Mouse (Mus musculus) lung, embryonic 14.5 days (tissue): ENCODE measurements around the gene Hsp90aa1. TPM values are rescaled to one million over a fixed set of nuclear protein-coding genes. Genes with fewer than 3 reads are reported as not detected.

Source experiments
- ATAC-seq: fragments of 200-750 bp; cut with Nextera tagmentation; 2 replicates; pipeline ENCODE4 v1.8.0; 2017; ENCODE audit warnings: mild to moderate bottlenecking, moderate TSS enrichment, moderate library complexity; ENCODE audit not compliant: insufficient read depth
- DNase-seq: peaks from one replicate; pipeline ENCODE4 v3.0.0-alpha.2; 2015
- H3K27ac ChIP-seq: fragments of 300-500 bp; sonication (generic); 2 replicates; pipeline ENCODE4 v1.5.1; 2014; ENCODE audit warnings: low read depth, mild to moderate bottlenecking, moderate library complexity
- H3K27me3 ChIP-seq: fragments of 300-500 bp; sonication (generic); 2 replicates; pipeline ENCODE4 v1.6.1; 2014; ENCODE audit warnings: low read length, control low read depth; ENCODE audit not compliant: insufficient read depth
- H3K36me3 ChIP-seq: fragments of 300-500 bp; sonication (generic); 2 replicates; pipeline ENCODE4 v1.6.1; 2014; ENCODE audit warnings: control low read depth; ENCODE audit not compliant: insufficient read depth
- H3K4me1 ChIP-seq: fragments of 300-500 bp; sonication (generic); 2 replicates; pipeline ENCODE4 v1.6.1; 2014; ENCODE audit warnings: antibody characterized with exemption, control low read depth; ENCODE audit not compliant: insufficient read depth
- H3K4me2 ChIP-seq: fragments of 300-500 bp; sonication (generic); 2 replicates; pipeline ENCODE4 v1.6.1; 2014; ENCODE audit warnings: mild to moderate bottlenecking
- H3K4me3 ChIP-seq: fragments of 300-500 bp; sonication (generic); 2 replicates; pipeline ENCODE4 v1.5.1; 2014; ENCODE audit warnings: low read depth, low read length
- H3K9ac ChIP-seq: fragments of 300-500 bp; sonication (generic); 2 replicates; pipeline ENCODE4 v1.6.1; 2014
- H3K9me3 ChIP-seq: fragments of 300-500 bp; sonication (generic); 2 replicates; pipeline ENCODE4 v1.6.1; 2016; ENCODE audit warnings: low read depth, low read length, control low read depth
- CTCF ChIP-seq: IDR thresholded peaks from 2 replicates; pipeline ENCODE4 v1.5.1; 2016; ENCODE audit warnings: antibody characterized with exemption, low read depth
- WGBS: fragments of 180-500 bp; shearing (Covaris S2); extraction: QIAGEN DNeasy Blood & Tissue Kit; methylation state at CpG from one replicate; pipeline ENCODE4 v1.1.7; 2014; 5-methylcytosine and 5-hydroxymethylcytosine counted together
- polyA plus RNA-seq: library from polyadenylated mRNA; unstranded; fragments of >200 nt; fragmentation: Nextera tagmentation; extraction: Ambion mirVana; gene quantifications from 2 replicates; pipeline ENCODE4 v1.2.1, GENCODE M21; 2014

Gene Hsp90aa1
- polyA plus RNA-seq, 1 experiment from 2014 or later = 905 TPM

DNA sequence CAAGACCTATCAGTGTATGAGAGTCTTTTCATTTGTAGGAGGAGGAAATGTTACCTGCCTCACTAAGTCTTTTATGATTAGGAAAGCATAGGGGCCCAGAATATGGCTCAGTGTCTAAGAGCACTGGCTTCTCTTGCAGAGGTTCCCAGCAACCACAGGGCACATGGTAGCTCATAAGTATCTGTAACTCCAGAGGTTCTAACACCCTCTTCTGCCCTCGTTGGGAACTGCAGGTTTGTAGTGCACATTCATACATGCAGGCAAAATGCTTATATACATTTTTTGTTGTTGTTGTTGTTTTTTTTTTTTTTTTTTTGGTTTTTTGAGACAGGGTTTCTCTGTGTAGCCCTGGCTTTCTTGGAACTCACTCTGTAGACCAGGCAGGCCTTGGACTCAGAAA is 23.9 kb upstream of the Hsp90aa1 start:
- no peaks in the 10 kb centered on the region for H3K36me3 ChIP-seq
- no peak for DNase-seq
- no peak overlapping the region for H3K4me3 ChIP-seq
- H3K27ac ChIP-seq = no peak overlapping the region
- no peak for ATAC-seq
- H3K4me2 ChIP-seq = no peak overlapping the region
- H3K4me1 ChIP-seq = no peaks in the 10 kb centered on the region
- no peaks in the 10 kb centered on the region for H3K27me3 ChIP-seq
- no peaks in the 10 kb centered on the region for H3K9me3 ChIP-seq
- no peak overlapping the region for H3K9ac ChIP-seq
- TF ChIP-seq CTCF = no peak
- WGBS = 47% methylated on average over 1 of the region's 1 CpGs

DNA sequence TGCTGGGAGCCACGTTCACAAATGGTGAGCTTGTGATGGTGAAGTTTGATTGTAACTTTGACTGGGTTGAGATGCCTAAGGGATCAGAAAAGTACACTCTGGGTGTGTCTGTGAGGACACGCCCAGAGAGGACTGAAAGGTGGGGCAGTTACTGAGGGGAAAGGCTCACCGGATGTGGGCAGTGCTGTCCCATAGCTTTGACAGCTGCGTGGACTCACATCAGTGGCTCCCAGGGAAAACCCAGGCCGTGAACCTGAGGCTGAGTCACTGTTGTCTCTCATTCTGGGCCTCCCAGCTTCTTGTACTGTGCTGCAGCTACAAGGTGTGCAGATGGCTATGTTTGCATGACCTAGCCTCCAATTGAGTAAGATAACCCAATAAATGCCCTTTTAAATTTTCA is 23.0 kb upstream of the Hsp90aa1 start:
- ATAC-seq = no peak
- TF ChIP-seq CTCF = no peak
- H3K4me3 ChIP-seq = no peak overlapping the region
- 73% methylated on average over 5 of the region's 5 CpGs for WGBS
- no peak for DNase-seq
- no peaks in the 10 kb centered on the region for H3K4me1 ChIP-seq
- no peaks in the 10 kb centered on the region for H3K9me3 ChIP-seq
- H3K9ac ChIP-seq = no peak overlapping the region
- H3K27me3 ChIP-seq = no peaks in the 10 kb centered on the region
- no peak overlapping the region for H3K27ac ChIP-seq
- H3K4me2 ChIP-seq = no peak overlapping the region
- H3K36me3 ChIP-seq = no peaks in the 10 kb centered on the region

DNA sequence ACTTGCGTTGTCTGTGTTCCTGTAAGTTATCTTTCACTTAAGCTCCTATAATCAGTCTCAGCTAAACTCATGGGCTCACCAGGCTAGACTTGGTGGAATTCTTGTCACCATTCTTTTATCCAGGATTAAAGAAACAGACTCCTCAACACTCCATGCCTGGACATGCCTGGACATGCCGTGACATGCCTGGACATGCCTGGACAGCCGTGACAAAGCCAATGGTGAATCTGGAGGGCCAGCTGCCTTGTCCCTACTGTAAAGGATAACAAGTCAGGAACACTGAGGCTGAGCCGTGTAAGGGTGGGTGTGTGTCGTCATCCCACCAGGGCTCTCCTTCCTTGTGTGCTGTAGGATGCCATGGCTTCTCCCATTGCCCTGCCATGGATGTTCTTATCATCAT is 22.5 kb upstream of the Hsp90aa1 start:
- H3K36me3 ChIP-seq = no peaks in the 10 kb centered on the region
- ATAC-seq (no peak), DNase-seq (no peak)
- H3K9me3 ChIP-seq = no peaks in the 10 kb centered on the region
- H3K4me3 ChIP-seq = no peak overlapping the region
- H3K9ac ChIP-seq = no peak overlapping the region
- 88% methylated on average over 5 of the region's 5 CpGs for WGBS
- H3K27ac ChIP-seq = no peak overlapping the region
- TF ChIP-seq CTCF = no peak
- H3K4me2 ChIP-seq = no peak overlapping the region
- no peaks in the 10 kb centered on the region for H3K27me3 ChIP-seq
- H3K4me1 ChIP-seq = no peaks in the 10 kb centered on the region

DNA sequence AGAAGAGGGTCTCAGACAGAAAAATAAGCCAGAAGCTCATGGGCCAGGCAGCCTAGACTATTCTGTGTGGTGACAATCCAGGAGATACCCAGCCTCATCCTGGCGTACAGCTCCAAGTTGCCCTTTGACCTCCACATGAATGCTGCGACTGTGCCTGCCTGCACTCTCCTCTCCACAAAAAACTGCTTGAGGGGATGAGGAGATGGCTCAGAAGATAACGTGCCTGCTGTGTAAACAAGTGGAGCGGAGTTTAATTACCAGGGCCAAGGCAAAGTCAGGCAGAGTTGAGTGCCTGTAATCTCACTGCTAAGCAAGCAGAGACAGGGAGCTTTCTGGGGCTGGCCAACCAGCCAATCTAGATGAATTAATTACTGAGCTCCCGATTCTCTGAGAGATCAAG is 13.5 kb upstream of the Hsp90aa1 start:
- Histone ChIP-seq H3K36me3 (no peaks in the 10 kb centered on the region), H3K4me3 (no peak overlapping the region), H3K27me3 (no peaks in the 10 kb centered on the region; the same call in 1 of the 2 replicates), H3K4me1 (no peaks in the 10 kb centered on the region), H3K9me3 (no peaks in the 10 kb centered on the region), H3K9ac (no peak overlapping the region), H3K27ac (no peak overlapping the region), H3K4me2 (no peak overlapping the region)
- TF ChIP-seq CTCF = no peak
- ATAC-seq = no peak
- WGBS = 8% methylated on average over 5 of the region's 5 CpGs
- no peak for DNase-seq

DNA sequence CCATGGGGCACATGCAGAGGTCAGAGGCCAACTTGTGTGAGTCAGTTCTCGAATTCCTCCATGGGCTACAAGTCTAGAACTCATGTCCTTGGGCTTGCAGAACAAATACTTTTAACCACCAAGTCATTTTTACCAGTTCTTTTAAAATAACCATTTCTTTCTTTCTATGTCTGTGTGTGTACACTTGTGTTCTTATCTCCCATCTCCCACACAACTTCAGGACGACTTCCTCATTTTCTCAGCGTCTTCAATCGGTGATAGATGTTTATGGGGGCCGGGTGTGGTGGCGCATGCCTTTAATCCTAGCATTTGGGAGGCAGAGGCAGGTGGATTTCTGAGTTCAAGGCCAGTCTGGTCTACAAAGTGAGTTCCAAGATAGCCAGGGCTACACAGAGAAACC is 11.7 kb upstream of the Hsp90aa1 start:
- DNase-seq = no peak
- no peak overlapping the region for H3K9ac ChIP-seq
- no peak overlapping the region for H3K4me2 ChIP-seq
- no peak for TF ChIP-seq CTCF
- no peaks in the 10 kb centered on the region; the same call in 1 of the 2 replicates for H3K27me3 ChIP-seq
- no peaks in the 10 kb centered on the region for H3K36me3 ChIP-seq
- 88% methylated on average over 6 of the region's 6 CpGs for WGBS
- H3K4me1 ChIP-seq = no peaks in the 10 kb centered on the region
- no peak overlapping the region for H3K4me3 ChIP-seq
- no peak overlapping the region for H3K27ac ChIP-seq
- no peaks in the 10 kb centered on the region for H3K9me3 ChIP-seq
- ATAC-seq = no peak

DNA sequence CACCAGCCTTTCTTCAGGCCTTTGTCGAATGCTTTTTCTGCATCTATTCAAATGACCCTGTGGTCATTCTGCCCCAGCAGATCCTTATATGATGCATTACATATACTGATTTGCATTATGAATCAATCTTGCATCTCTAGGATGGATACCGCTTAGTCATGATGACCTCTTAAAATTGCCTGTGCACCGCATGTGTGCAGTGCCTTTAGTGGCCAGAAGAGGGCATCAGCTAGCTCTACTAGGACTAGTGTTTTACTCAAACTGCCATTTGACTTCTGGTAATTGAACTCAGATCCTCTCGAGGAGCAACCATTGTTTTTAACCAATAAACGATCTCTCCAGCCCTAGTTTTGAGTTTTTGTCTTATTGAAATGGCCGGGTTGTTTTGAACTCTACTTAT is 11.3 kb upstream of the Hsp90aa1 start:
- Histone ChIP-seq H3K9me3 (no peaks in the 10 kb centered on the region), H3K27me3 (no peaks in the 10 kb centered on the region), H3K4me3 (no peak overlapping the region), H3K27ac (no peak overlapping the region), H3K9ac (no peak overlapping the region), H3K36me3 (no peaks in the 10 kb centered on the region), H3K4me2 (no peak overlapping the region), H3K4me1 (no peaks in the 10 kb centered on the region)
- DNase-seq = peak; percentile 30
- WGBS = 95% methylated on average over 6 of the region's 6 CpGs
- TF ChIP-seq CTCF = peak; percentile 47
- ATAC-seq = no peak

DNA sequence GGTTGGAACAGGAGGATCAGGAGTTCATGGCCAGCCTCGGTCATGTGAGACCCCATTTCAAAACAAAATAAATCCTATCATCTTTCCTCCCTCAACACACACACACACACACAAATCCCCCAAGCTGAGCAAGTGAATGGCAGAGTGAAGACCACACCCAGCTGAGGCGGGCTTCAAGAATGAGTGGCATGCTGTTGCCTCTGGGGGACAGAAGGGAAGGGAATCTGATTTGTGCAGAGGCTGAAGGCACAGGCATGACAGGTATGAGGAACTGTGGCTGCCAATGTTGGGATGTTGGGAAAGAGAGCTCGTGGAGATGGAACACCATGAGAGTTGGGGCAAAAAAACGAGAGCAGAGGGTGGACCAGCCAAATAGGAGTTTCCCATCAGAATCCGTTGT is 8.7 kb upstream of the Hsp90aa1 start:
- TF ChIP-seq CTCF = no peak
- WGBS = 58% methylated on average over 5 of the region's 5 CpGs
- Histone ChIP-seq H3K36me3 (no peaks in the 10 kb centered on the region), H3K4me3 (no peak overlapping the region), H3K4me1 (no peaks in the 10 kb centered on the region), H3K9ac (no peak overlapping the region), H3K4me2 (no peak overlapping the region), H3K27ac (no peak overlapping the region), H3K9me3 (no peaks in the 10 kb centered on the region), H3K27me3 (no peaks in the 10 kb centered on the region)
- ATAC-seq = no peak
- no peak for DNase-seq

DNA sequence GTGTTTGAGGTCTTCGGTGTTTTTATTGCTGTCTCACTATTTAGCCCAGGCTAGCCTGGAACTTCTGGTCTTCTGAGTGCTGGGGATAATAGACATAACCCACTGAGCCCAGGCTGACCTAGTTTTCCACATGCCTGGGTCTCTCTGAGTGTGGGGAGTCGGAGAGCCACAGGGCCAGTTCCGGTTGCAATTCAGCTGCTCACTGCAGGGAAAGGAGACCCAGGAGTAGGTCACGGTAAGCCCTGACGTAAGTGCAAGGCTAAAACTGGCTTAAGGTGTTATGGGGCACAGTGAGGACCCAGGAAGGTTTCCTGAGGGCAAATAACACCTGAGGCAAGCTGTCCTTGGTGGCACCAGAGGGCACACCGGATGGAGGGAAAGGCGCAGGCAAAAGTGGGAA is 4.9 kb upstream of the Hsp90aa1 start:
- no peak for TF ChIP-seq CTCF
- no peak for ATAC-seq
- Histone ChIP-seq H3K4me1 (no peaks in the 10 kb centered on the region), H3K9ac (no peak overlapping the region), H3K4me2 (no peak overlapping the region), H3K27me3 (no peaks in the 10 kb centered on the region), H3K4me3 (no peak overlapping the region), H3K36me3 (no peaks in the 10 kb centered on the region), H3K27ac (no peak overlapping the region), H3K9me3 (no peaks in the 10 kb centered on the region)
- no peak for DNase-seq
- WGBS = 88% methylated on average over 7 of the region's 7 CpGs
